Mouse (Mus musculus): ENCODE measurements around the gene Dph1.

GRCm38 (mm10) chr11:75229289-75229688, 38.2 kb upstream of the Dph1 start:
- TF ChIP-seq CTCF (IDR thresholded peaks at IDR 0.05; ENCODE audit: insufficient read depth, low read length) (no peak), POLR2A (IDR thresholded peaks at IDR 0.05; ENCODE audit: borderline replicate concordance, extremely low read depth, low read depth, low read length) (no peak)
